Comparison of ENCODE assay signal across 8 mouse cellular contexts in genomic region chr7:137436901-137437300, GRCm38 (mm10). TPM values are rescaled to one million over a fixed set of nuclear protein-coding genes. Genes with fewer than 3 reads are reported as not detected.
DNase-seq lines count a peak whose midpoint lies in the region; ATAC-seq and TF ChIP-seq lines count a peak whose summit lies in the region.

No protein-coding gene starts in this region.

- no peaks in the 10 kb centered on the region for H3K27me3 ChIP-seq in embryonic facial prominence, embryonic 14.5 days (replicated peaks; ENCODE audit: control insufficient read depth, insufficient read depth, low read length)
- H3K27me3 ChIP-seq in hindbrain, embryonic 14.5 days (ENCODE audit: control insufficient read depth, insufficient read depth, low read length), result no peaks in the 10 kb centered on the region
- H3K27me3 ChIP-seq in midbrain, embryonic 15.5 days (replicated peaks), result no peaks in the 10 kb centered on the region

- peak overlapping the region; percentile 76 for H3K4me2 ChIP-seq in embryonic facial prominence, embryonic 14.5 days (ENCODE audit: low read depth, low read length)
- H3K4me2 ChIP-seq in hindbrain, embryonic 14.5 days (replicated peaks), result peak overlapping the region; percentile 72
- H3K4me2 ChIP-seq in midbrain, embryonic 15.5 days, result peak overlapping the region; percentile 66

- no peaks in the 10 kb centered on the region; the same call in 1 of the 2 replicates for H3K36me3 ChIP-seq in embryonic facial prominence, embryonic 14.5 days (ENCODE audit: control insufficient read depth, insufficient read depth, low read length)
- H3K36me3 ChIP-seq in hindbrain, embryonic 14.5 days (replicated peaks; ENCODE audit: control insufficient read depth, insufficient read depth), result no peaks in the 10 kb centered on the region
- H3K36me3 ChIP-seq in midbrain, embryonic 15.5 days (replicated peaks), result no peaks in the 10 kb centered on the region

- 78% methylated on average over 6 of the region's 6 CpGs for WGBS in embryonic facial prominence, embryonic 14.5 days
- WGBS in hindbrain, embryonic 14.5 days, result 79% methylated on average over 6 of the region's 6 CpGs
- 82% methylated on average over 6 of the region's 6 CpGs for WGBS in midbrain, embryonic 15.5 days

- H3K4me3 ChIP-seq in layer of hippocampus, adult 2 months, result peak overlapping the region; percentile 82
- peak overlapping the region; percentile 73 for H3K4me3 ChIP-seq in embryonic facial prominence, embryonic 14.5 days (ENCODE audit: low read depth, low read length)
- H3K4me3 ChIP-seq in hindbrain, embryonic 14.5 days (replicated peaks; ENCODE audit: low read length), result peak overlapping the region; percentile 91
- peak overlapping the region; percentile 96 for H3K4me3 ChIP-seq in midbrain, embryonic 15.5 days

- ATAC-seq in embryonic facial prominence, embryonic 14.5 days (ENCODE audit: low read depth), result no peak
- no peak for ATAC-seq in hindbrain, embryonic 14.5 days (ENCODE audit: low FRiP score)
- no peak; the same call in 1 of the 2 replicates for ATAC-seq in midbrain, embryonic 15.5 days (replicated peaks)

- peak overlapping the region; percentile 40; the same call in 1 of the 2 replicates for H3K27ac ChIP-seq in layer of hippocampus, adult 2 months
- H3K27ac ChIP-seq in embryonic facial prominence, embryonic 14.5 days (replicated peaks; ENCODE audit: low read depth, low read length), result no peak overlapping the region
- peak overlapping the region; percentile 89; the same call in 1 of the 2 replicates for H3K27ac ChIP-seq in hindbrain, embryonic 14.5 days
- peak overlapping the region; percentile 89; the same call in 1 of the 2 replicates for H3K27ac ChIP-seq in midbrain, embryonic 15.5 days

- peaks cover 12% of the 10 kb centered on the region for H3K4me1 ChIP-seq in embryonic facial prominence, embryonic 14.5 days (ENCODE audit: control insufficient read depth, insufficient read depth, low read length)
- peaks cover 13% of the 10 kb centered on the region for H3K4me1 ChIP-seq in hindbrain, embryonic 14.5 days (replicated peaks; ENCODE audit: control insufficient read depth, insufficient read depth, low read length)
- peaks cover 23% of the 10 kb centered on the region for H3K4me1 ChIP-seq in midbrain, embryonic 15.5 days

- TF ChIP-seq CTCF in layer of hippocampus, adult 2 months (conservative IDR thresholded peaks at IDR 0.05), result no peak

- no peaks in the 10 kb centered on the region for H3K9me3 ChIP-seq in embryonic facial prominence, embryonic 14.5 days (ENCODE audit: control insufficient read depth, low read length)
- H3K9me3 ChIP-seq in hindbrain, embryonic 14.5 days (ENCODE audit: control insufficient read depth, low read length), result no peaks in the 10 kb centered on the region
- no peaks in the 10 kb centered on the region for H3K9me3 ChIP-seq in midbrain, embryonic 15.5 days

- no peak for DNase-seq in layer of hippocampus, adult 2 months (ENCODE audit: low spot score in 2 of 2)
- no peak for DNase-seq in layer of hippocampus, postnatal 36 days
- no peak for DNase-seq in embryonic facial prominence, embryonic 14.5 days (ENCODE audit: low spot score)
- DNase-seq in hindbrain, embryonic 14.5 days (ENCODE audit: low spot score), result no peak
- no peak for DNase-seq in natural killer cell, adult 2 months (ENCODE audit: low spot score in 2 of 2)
- no peak for DNase-seq in cerebellum, postnatal 14 days
- DNase-seq in B cell, adult 2 months, result no peak

- no peak overlapping the region for H3K9ac ChIP-seq in embryonic facial prominence, embryonic 14.5 days (ENCODE audit: low read depth, low read length)
- no peak overlapping the region for H3K9ac ChIP-seq in hindbrain, embryonic 14.5 days
- no peak overlapping the region for H3K9ac ChIP-seq in midbrain, embryonic 15.5 days

RNA-seq across cellular contexts. Expression of gene Glrx3, which starts 0.5 kb away (rescaled TPM):
- 10 to 100 TPM; 92.3 to 98.7 TPM for total RNA-seq in layer of hippocampus, adult 2 months (2021)
- total RNA-seq in layer of hippocampus, postnatal 36 days (2021), result 100 to 1,000 TPM in 1 of 2 experiments, 10 to 100 TPM in 1; 99.8 to 104 TPM
- polyA plus RNA-seq in embryonic facial prominence, embryonic 14.5 days (2014; fragmentation: Nextera tagmentation; extraction: Ambion mirVana), result 266 and 278 TPM in 2 replicates
- 301 and 320 TPM in 2 replicates for polyA plus RNA-seq in hindbrain, embryonic 14.5 days (2014; fragmentation: Nextera tagmentation; extraction: Ambion mirVana)
- 235 and 254 TPM in 2 replicates for polyA plus RNA-seq in midbrain, embryonic 15.5 days (2015; fragmentation: Nextera tagmentation; extraction: Ambion mirVana)

RNA-seq across cellular contexts. Expression of gene 9430038I01Rik, which starts 26.3 kb away (rescaled TPM):
- total RNA-seq in layer of hippocampus, adult 2 months (2021), result 1 to 10 TPM; 3.6 to 5.5 TPM
- total RNA-seq in layer of hippocampus, postnatal 36 days (2021), result 1 to 10 TPM; 3.8 TPM
- polyA plus RNA-seq in embryonic facial prominence, embryonic 14.5 days (2014; fragmentation: Nextera tagmentation; extraction: Ambion mirVana), result 15.8 and 21.5 TPM in 2 replicates
- polyA plus RNA-seq in hindbrain, embryonic 14.5 days (2014; fragmentation: Nextera tagmentation; extraction: Ambion mirVana), result 14.1 and 16.6 TPM in 2 replicates
- polyA plus RNA-seq in midbrain, embryonic 15.5 days (2015; fragmentation: Nextera tagmentation; extraction: Ambion mirVana), result 10.2 and 12.8 TPM in 2 replicates
